Mouse (Mus musculus): ENCODE measurements around the gene Slc48a1.

DNA sequence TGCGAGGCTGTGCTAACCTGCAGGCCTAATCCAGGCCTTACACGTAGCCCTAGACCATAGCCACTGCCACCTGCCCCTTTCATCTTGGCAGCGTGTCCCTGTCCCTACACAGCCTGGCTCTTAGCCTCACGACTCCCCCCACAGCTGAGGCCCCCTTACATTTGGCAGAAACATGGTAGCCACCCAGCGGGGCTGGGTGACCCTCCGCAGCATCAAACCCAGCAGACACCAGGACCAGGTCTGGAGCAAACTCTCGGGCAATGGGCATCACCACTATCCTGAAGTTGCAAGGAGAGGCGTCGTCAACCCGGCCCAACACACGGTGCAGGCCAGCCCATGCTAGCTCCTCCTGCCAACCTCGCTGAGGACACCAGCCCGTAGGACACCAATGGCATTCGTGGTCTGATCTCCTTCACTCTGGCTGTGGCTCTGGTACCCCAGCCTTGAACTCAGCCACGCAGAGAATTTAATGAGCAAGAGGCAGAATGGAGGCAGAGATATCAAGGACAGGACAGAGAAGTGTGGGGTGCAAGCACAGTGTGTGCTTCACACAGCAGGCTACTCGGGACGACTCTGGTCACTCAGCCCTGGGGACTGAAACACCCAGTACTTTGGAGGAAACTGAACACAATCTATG lies 18.5 kb downstream of the Slc48a1 start:
- TF ChIP-seq POLR2A (IDR thresholded peaks at IDR 0.05; ENCODE audit: borderline replicate concordance, insufficient read depth, low read length) (no peak), CTCF (IDR thresholded peaks at IDR 0.05; ENCODE audit: borderline replicate concordance, insufficient read depth, low read depth, low read length) (no peak)
